Mouse (Mus musculus) thymus, adult 2 months (tissue): Measurements from ENCODE around the gene Ap3b2. TPM values are rescaled to one million over a fixed set of nuclear protein-coding genes. Genes with fewer than 3 reads are reported as not detected.

Experiments
- DNase-seq: peaks from one replicate; pipeline ENCODE4 v3.0.0; 2021
- H3K27ac ChIP-seq: fragments of 200-500 bp; 2 replicates; pipeline ENCODE4 v1.5.1; 2012; ENCODE audit warnings: low read length, control low read depth; ENCODE audit not compliant: control insufficient read depth, insufficient read depth
- H3K27me3 ChIP-seq: fragments of 200-500 bp; 2 replicates; pipeline ENCODE4 v1.6.1; 2012; ENCODE audit warnings: mild to moderate bottlenecking, low read length, moderate library complexity, mixed read lengths; ENCODE audit not compliant: control insufficient read depth, insufficient read depth
- H3K36me3 ChIP-seq: fragments of 200-500 bp; 2 replicates; pipeline ENCODE4 v1.6.1; 2012; ENCODE audit warnings: mild to moderate bottlenecking, low read length, moderate library complexity; ENCODE audit not compliant: control insufficient read depth, insufficient read depth
- H3K4me1 ChIP-seq: fragments of 200-500 bp; replicated peaks from 2 replicates; pipeline ENCODE4 v1.6.1; 2012; ENCODE audit warnings: low read length; ENCODE audit not compliant: control insufficient read depth, insufficient read depth
- H3K4me3 ChIP-seq: fragments of 200-500 bp; 2 replicates; pipeline ENCODE4 v1.5.1; 2012; ENCODE audit warnings: mild to moderate bottlenecking, low read length, control low read depth, moderate library complexity; ENCODE audit not compliant: control insufficient read depth, insufficient read depth
- CTCF ChIP-seq: fragments of 200-500 bp; IDR thresholded peaks from 2 replicates; pipeline ENCODE4 v1.5.1; 2012; ENCODE audit warnings: mild to moderate bottlenecking, control low read depth, low read length, moderate library complexity, borderline replicate concordance; ENCODE audit not compliant: control insufficient read depth, poor library complexity, insufficient read depth; ENCODE audit errors: extremely low read depth
- POLR2A ChIP-seq: fragments of 200-500 bp; IDR thresholded peaks from 2 replicates; pipeline ENCODE4 v1.6.1; 2012; ENCODE audit warnings: mild to moderate bottlenecking, low read length, control low read depth, moderate library complexity; ENCODE audit not compliant: control insufficient read depth, poor library complexity, insufficient read depth; ENCODE audit errors: extremely low read depth
- WGBS: fragments of 180-500 bp; shearing (Covaris S2); methylation state at CpG from one replicate; pipeline ENCODE4 v1.1.7; 2018; 5-methylcytosine and 5-hydroxymethylcytosine counted together
- polyA plus RNA-seq: library from polyadenylated mRNA; depleted of rRNA; stranded (reverse); fragments of >200 nt; gene quantifications from 2 replicates; pipeline ENCODE4 v1.2.3, GENCODE M21; 2012

Ap3b2 gene
- polyA plus RNA-seq, 1 experiment = 0.65 TPM

- Histone ChIP-seq H3K4me1 (peaks cover 7% of the 10 kb centered on the region), H3K36me3 (no peaks in the 10 kb centered on the region), H3K27me3 (no peaks in the 10 kb centered on the region; the same call in 1 of the 2 replicates), H3K4me3 (no peak overlapping the region), H3K27ac (peak overlapping the region; percentile 26; the same call in 1 of the 2 replicates)
- WGBS = 46% methylated on average over 13 of the region's 13 CpGs
- DNase-seq = peak; percentile 14
- no peak for TF ChIP-seq CTCF
Measured at GRCm38 (mm10) chr7:81514906-81515590, 21.3 kb upstream of the Ap3b2 start.

- 72% methylated on average over 2 of the region's 2 CpGs for WGBS
- H3K36me3 ChIP-seq = no peaks in the 10 kb centered on the region
- H3K4me3 ChIP-seq = no peak overlapping the region
- no peaks in the 10 kb centered on the region for H3K27me3 ChIP-seq
- H3K4me1 ChIP-seq = no peaks in the 10 kb centered on the region
- TF ChIP-seq CTCF (no peak), POLR2A (no peak)
- no peak for DNase-seq
- no peak overlapping the region for H3K27ac ChIP-seq
Measured at GRCm38 (mm10) chr7:81501050-81501449, 7.3 kb upstream of the Ap3b2 start.

- Histone ChIP-seq H3K27me3 (peaks cover 5% of the 10 kb centered on the region; the same call in 1 of the 2 replicates), H3K4me1 (no peaks in the 10 kb centered on the region; the same call in 1 of the 2 replicates), H3K36me3 (no peaks in the 10 kb centered on the region), H3K4me3 (no peak within 1 kb of the TSS), H3K27ac (no peak within 1 kb of the TSS)
- 69% methylated on average over 7 of the region's 7 CpGs for WGBS
- no peak for DNase-seq
- TF ChIP-seq POLR2A = no peak
- TF ChIP-seq CTCF = no peak
Measured at GRCm38 (mm10) chr7:81498181-81498580, 4.5 kb upstream of the Ap3b2 start, which contains the start of gene BC048679. BC048679 (minus strand) TSS chr7:81498281.

- H3K27me3 ChIP-seq = peaks cover 5% of the 10 kb centered on the region; the same call in 1 of the 2 replicates
- no peaks in the 10 kb centered on the region for H3K36me3 ChIP-seq
- TF ChIP-seq POLR2A (no peak), CTCF (no peak)
- DNase-seq = no peak
- WGBS = 52% methylated on average over 6 of the region's 6 CpGs
- H3K27ac ChIP-seq = no peak overlapping the region
- no peak overlapping the region for H3K4me3 ChIP-seq
- no peaks in the 10 kb centered on the region; the same call in 1 of the 2 replicates for H3K4me1 ChIP-seq
Measured at GRCm38 (mm10) chr7:81497171-81497570, 3.4 kb upstream of the Ap3b2 start.

- Histone ChIP-seq H3K27me3 (peaks cover 7% of the 10 kb centered on the region; the same call in 1 of the 2 replicates), H3K27ac (no peak overlapping the region), H3K4me3 (no peak overlapping the region), H3K4me1 (no peaks in the 10 kb centered on the region; the same call in 1 of the 2 replicates), H3K36me3 (no peaks in the 10 kb centered on the region)
- DNase-seq = no peak
- TF ChIP-seq CTCF = no peak
- TF ChIP-seq POLR2A = no peak
- WGBS = 68% methylated on average over 9 of the region's 9 CpGs
Measured at GRCm38 (mm10) chr7:81492628-81493027, 1.1 kb downstream of the Ap3b2 start.

GRCm38 (mm10) chr7:81489649-81490048 lies 4.1 kb downstream of the Ap3b2 start:
- Histone ChIP-seq H3K27me3 (peaks cover 7% of the 10 kb centered on the region; the same call in 1 of the 2 replicates), H3K4me1 (no peaks in the 10 kb centered on the region; the same call in 1 of the 2 replicates), H3K36me3 (no peaks in the 10 kb centered on the region), H3K4me3 (no peak overlapping the region), H3K27ac (no peak overlapping the region)
- DNase-seq = no peak
- WGBS = 19% methylated on average over 9 of the region's 9 CpGs
- no peak for TF ChIP-seq CTCF
- TF ChIP-seq POLR2A = no peak
